Mouse (Mus musculus): Measurements from ENCODE around the gene Hoxb6. TPM values are rescaled to one million over a fixed set of nuclear protein-coding genes. Genes with fewer than 3 reads are reported as not detected.

Gene Hoxb6
- polyA plus RNA-seq, 1 experiment = 14.3 TPM

- DNase-seq (ENCODE audit: low read depth) = no peak
- TF ChIP-seq CTCF (IDR thresholded peaks at IDR 0.05; ENCODE audit: borderline replicate concordance, extremely low read depth, insufficient read depth, insufficient read length) (no peak), POLR2A (IDR thresholded peaks at IDR 0.05; ENCODE audit: borderline replicate concordance, extremely low read depth, insufficient read depth, insufficient read length, poor library complexity, severe bottlenecking) (no peak)
These were observed 11.6 kb upstream of the Hoxb6 start for GRCm38 (mm10) chr11:96280399-96281378.

GRCm38 (mm10) chr11:96281396-96281795, 10.9 kb upstream of the Hoxb6 start:
- TF ChIP-seq POLR2A (IDR thresholded peaks at IDR 0.05; ENCODE audit: borderline replicate concordance, extremely low read depth, insufficient read depth, insufficient read length, poor library complexity, severe bottlenecking) (no peak), CTCF (IDR thresholded peaks at IDR 0.05; ENCODE audit: borderline replicate concordance, extremely low read depth, insufficient read depth, insufficient read length) (no peak)
- no peak for DNase-seq (ENCODE audit: low read depth)

GRCm38 (mm10) chr11:96281855-96282570, 10.3 kb upstream of the Hoxb6 start, which contains the start of gene Hoxb8:
Gene Hoxb8 (plus strand): TSS chr11:96281905.
- DNase-seq (ENCODE audit: low read depth) = no peak
- TF ChIP-seq POLR2A (IDR thresholded peaks at IDR 0.05; ENCODE audit: borderline replicate concordance, extremely low read depth, insufficient read depth, insufficient read length, poor library complexity, severe bottlenecking) (no peak), CTCF (IDR thresholded peaks at IDR 0.05; ENCODE audit: borderline replicate concordance, extremely low read depth, insufficient read depth, insufficient read length) (no peak)

DNA sequence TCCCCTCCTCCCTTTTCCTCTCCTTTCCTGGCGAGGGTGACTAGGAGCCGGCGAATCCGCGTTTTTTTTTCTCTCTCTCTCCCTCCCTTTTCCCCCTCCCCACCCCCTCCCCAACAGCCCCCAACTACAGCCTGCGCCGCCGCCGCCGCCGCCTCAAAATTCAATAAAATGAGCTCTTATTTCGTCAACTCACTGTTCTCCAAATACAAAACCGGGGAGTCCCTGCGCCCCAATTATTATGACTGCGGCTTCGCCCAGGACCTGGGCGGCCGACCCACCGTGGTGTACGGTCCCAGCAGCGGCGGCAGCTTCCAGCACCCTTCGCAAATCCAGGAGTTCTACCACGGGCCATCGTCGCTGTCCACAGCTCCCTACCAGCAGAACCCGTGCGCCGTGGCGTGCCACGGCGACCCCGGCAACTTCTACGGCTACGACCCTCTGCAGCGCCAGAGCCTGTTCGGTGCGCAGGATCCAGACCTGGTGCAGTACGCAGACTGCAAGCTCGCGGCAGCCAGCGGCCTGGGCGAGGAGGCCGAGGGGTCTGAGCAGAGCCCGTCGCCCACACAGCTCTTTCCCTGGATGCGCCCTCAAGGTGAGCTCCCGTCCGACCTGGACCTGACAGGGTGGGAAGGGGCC, 9.4 kb upstream of the Hoxb6 start:
- no peak for DNase-seq (ENCODE audit: low read depth)
- TF ChIP-seq CTCF (IDR thresholded peaks at IDR 0.05; ENCODE audit: borderline replicate concordance, extremely low read depth, insufficient read depth, insufficient read length) (no peak), POLR2A (IDR thresholded peaks at IDR 0.05; ENCODE audit: borderline replicate concordance, extremely low read depth, insufficient read depth, insufficient read length, poor library complexity, severe bottlenecking) (no peak)

GRCm38 (mm10) chr11:96284041-96284749, 8.1 kb upstream of the Hoxb6 start:
- DNase-seq (ENCODE audit: low read depth) = peak; percentile 55
- no peak for TF ChIP-seq POLR2A (IDR thresholded peaks at IDR 0.05; ENCODE audit: borderline replicate concordance, extremely low read depth, insufficient read depth, insufficient read length, poor library complexity, severe bottlenecking)
- TF ChIP-seq CTCF (IDR thresholded peaks at IDR 0.05; ENCODE audit: borderline replicate concordance, extremely low read depth, insufficient read depth, insufficient read length) = peak; percentile 32; the same call in 1 of the 2 replicates

- TF ChIP-seq CTCF (IDR thresholded peaks at IDR 0.05; ENCODE audit: borderline replicate concordance, extremely low read depth, insufficient read depth, insufficient read length) (no peak), POLR2A (IDR thresholded peaks at IDR 0.05; ENCODE audit: borderline replicate concordance, extremely low read depth, insufficient read depth, insufficient read length, poor library complexity, severe bottlenecking) (no peak)
- DNase-seq (ENCODE audit: low read depth) = no peak
These were observed 7.2 kb upstream of the Hoxb6 start for GRCm38 (mm10) chr11:96284774-96285734.

DNA sequence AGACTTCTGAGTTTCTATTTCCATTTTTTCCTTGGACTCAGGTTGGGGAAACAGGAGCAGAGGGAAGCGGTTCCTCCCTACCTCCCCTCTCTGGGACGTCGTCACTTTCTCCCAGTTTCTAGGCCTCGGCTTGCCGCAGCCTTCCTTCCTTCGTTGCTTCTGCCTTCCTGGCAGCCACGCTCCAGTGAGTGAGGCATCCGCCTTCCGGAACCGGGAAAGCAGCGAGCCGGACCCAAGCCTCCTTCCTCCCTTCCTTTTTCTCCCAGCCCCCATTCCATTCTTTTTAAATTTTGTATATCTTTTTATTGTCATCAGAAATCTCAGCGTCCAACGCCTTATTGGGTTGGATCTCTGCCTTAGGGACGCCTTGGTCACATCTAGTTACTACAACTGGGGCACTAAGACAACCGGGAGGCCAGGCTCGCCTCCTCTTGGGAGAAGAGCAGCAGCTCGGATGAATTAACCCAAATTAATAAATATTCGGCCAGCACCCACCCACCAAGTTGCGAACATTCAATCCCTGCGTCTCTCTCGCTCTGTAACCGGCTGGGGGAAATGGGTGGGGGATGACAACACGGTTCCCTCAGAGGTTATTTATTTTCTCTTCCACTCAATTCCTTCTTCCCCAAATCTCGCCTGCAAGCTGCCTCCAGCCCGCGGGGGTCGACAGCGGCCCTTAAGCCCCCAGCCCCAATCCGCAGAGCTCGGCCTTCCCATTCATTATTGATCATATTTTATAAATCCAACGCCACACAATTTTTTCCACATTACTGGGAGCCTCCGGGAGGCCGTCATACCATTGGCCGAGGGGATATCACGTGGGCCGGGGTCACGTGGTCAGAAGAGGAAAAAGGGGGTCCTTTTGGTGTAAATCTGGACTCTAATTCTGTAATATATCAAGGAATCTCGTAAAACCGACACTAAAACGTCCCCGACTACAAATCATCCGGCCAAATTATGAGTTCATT, 6.2 kb upstream of the Hoxb6 start, which contains the start of gene Hoxb7:
TSS of gene Hoxb7 (plus strand) at position 853 of the 968 bp plus-strand sequence.
- no peak for TF ChIP-seq CTCF (IDR thresholded peaks at IDR 0.05; ENCODE audit: borderline replicate concordance, extremely low read depth, insufficient read depth, insufficient read length)
- no peak for TF ChIP-seq POLR2A (IDR thresholded peaks at IDR 0.05; ENCODE audit: borderline replicate concordance, extremely low read depth, insufficient read depth, insufficient read length, poor library complexity, severe bottlenecking)

DNA sequence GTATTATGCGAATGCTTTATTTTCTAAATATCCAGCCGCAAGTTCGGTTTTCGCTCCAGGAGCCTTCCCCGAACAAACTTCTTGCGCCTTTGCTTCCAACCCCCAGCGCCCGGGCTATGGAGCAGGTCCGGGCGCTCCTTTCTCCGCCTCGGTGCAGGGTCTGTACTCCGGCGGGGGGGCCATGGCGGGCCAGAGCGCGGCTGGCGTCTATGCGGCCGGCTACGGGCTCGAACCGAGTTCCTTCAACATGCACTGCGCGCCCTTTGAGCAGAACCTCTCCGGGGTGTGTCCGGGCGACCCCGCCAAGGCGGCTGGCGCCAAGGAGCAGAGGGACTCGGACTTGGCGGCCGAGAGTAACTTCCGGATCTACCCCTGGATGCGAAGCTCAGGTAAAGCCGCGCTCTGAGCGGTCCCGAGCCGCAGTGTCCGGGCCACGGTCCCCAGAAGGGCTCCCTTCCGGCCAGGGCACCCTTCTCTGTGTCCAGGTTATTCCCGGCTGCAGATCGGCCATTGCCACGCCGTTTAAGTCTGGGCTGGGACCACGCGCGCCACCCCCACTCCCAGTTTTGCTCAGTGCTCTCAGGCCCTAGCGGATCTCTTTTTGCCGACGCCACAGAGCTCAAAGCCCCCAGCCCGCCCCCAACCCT, 5.4 kb upstream of the Hoxb6 start:
- DNase-seq (ENCODE audit: low read depth) = no peak
- TF ChIP-seq POLR2A (IDR thresholded peaks at IDR 0.05; ENCODE audit: borderline replicate concordance, extremely low read depth, insufficient read depth, insufficient read length, poor library complexity, severe bottlenecking) (no peak), CTCF (IDR thresholded peaks at IDR 0.05; ENCODE audit: borderline replicate concordance, extremely low read depth, insufficient read depth, insufficient read length) (no peak)

More for the DNA sequence above, 6.2 kb upstream of the Hoxb6 start, which contains the start of gene Hoxb7:
- no peak for DNase-seq (ENCODE audit: low read depth)

Measured in brain, embryonic 14.5 days (tissue).